Mouse (Mus musculus) lung, postnatal 0 days (tissue): ENCODE measurements at regions not wholly inside any gene's neighbourhood (a gene's known extent, or its start where the extent isn't known, plus 50 kb on each side); places are given as distances from the start of the nearest gene placed in this dataset.

Source experiments
- CTCF ChIP-seq: IDR thresholded peaks from 2 replicates; pipeline ENCODE4 v1.5.1; 2016; ENCODE audit warnings: antibody characterized with exemption, mild to moderate bottlenecking
- EP300 ChIP-seq: IDR thresholded peaks from 2 replicates; pipeline ENCODE4 v1.6.1; 2016; ENCODE audit warnings: antibody characterized with exemption, mild to moderate bottlenecking, control low read depth

GRCm38 (mm10) chr13:72837016-72837415 is 208.4 kb downstream of the Irx2 start:
- no peak for TF ChIP-seq EP300
- TF ChIP-seq CTCF: no peak
